Mouse (Mus musculus) embryonic facial prominence, embryonic 12.5 days (tissue): Measurements from ENCODE around the gene Sh3bp2. TPM values are rescaled to one million over a fixed set of nuclear protein-coding genes. Genes with fewer than 3 reads are reported as not detected.

Source experiments
- ATAC-seq: fragments of 200-750 bp; cut with Nextera tagmentation; 2 replicates; pipeline ENCODE4 v1.8.0; 2017; ENCODE audit not compliant: insufficient number of reproducible peaks, insufficient read depth, low FRiP score, low TSS enrichment
- H3K27ac ChIP-seq: fragments of 300-500 bp; sonication (generic); 2 replicates; pipeline ENCODE4 v1.5.1; 2016; ENCODE audit warnings: mild to moderate bottlenecking
- H3K27me3 ChIP-seq: fragments of 300-500 bp; sonication (generic); 2 replicates; pipeline ENCODE4 v1.6.1; 2016; ENCODE audit warnings: mild to moderate bottlenecking, moderate library complexity
- H3K36me3 ChIP-seq: fragments of 300-500 bp; sonication (generic); 2 replicates; pipeline ENCODE4 v1.6.1; 2016; ENCODE audit warnings: mild to moderate bottlenecking
- H3K4me1 ChIP-seq: fragments of 300-500 bp; sonication (generic); 2 replicates; pipeline ENCODE4 v1.6.1; 2016
- H3K4me2 ChIP-seq: fragments of 300-500 bp; sonication (generic); replicated peaks from 2 replicates; pipeline ENCODE4 v1.6.1; 2016; ENCODE audit warnings: mild to moderate bottlenecking, moderate library complexity
- H3K4me3 ChIP-seq: fragments of 300-500 bp; sonication (generic); 2 replicates; pipeline ENCODE4 v1.5.1; 2016; ENCODE audit warnings: mild to moderate bottlenecking
- H3K9ac ChIP-seq: fragments of 300-500 bp; sonication (generic); 2 replicates; pipeline ENCODE4 v1.6.1; 2016; ENCODE audit warnings: mild to moderate bottlenecking, moderate library complexity
- H3K9me3 ChIP-seq: fragments of 300-500 bp; sonication (generic); 2 replicates; pipeline ENCODE4 v1.6.1; 2016; ENCODE audit warnings: mild to moderate bottlenecking, moderate library complexity
- WGBS: fragments of 180-500 bp; shearing (Covaris S2); methylation state at CpG from one replicate; pipeline ENCODE4 v1.1.7; 2016; 5-methylcytosine and 5-hydroxymethylcytosine counted together
- polyA plus RNA-seq: library from polyadenylated mRNA; unstranded; fragments of >200 nt; fragmentation: Nextera tagmentation; extraction: Ambion mirVana; gene quantifications from 2 replicates; pipeline ENCODE4 v1.2.1, GENCODE M21; 2016

Gene Sh3bp2
- polyA plus RNA-seq, 1 experiment from 2014 or later = 12.9 TPM

DNA sequence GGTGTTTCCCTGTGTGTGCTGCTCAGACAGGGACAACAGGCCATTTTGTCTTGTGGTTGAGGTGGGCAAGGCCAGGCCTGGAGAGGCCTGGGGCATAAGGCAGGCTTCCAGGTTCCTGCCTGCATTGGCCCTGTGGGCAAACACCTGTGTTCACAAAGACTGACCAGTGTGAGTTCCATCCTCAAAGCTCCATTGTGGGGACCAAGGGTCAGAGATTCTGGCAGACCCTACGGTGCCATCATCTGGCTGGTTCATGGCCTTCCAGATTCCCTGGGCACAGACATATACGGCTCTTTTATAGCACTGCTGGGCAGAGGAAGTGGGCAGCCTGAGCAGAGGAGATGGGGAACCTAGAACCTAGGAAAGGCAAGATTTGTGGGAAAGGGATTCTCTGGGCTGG lies 1.7 kb downstream of the Sh3bp2 start:
- 90% methylated on average over 2 of the region's 2 CpGs for WGBS
- no peak overlapping the region for H3K9ac ChIP-seq
- no peak overlapping the region for H3K4me2 ChIP-seq
- ATAC-seq = no peak
- no peak overlapping the region for H3K4me3 ChIP-seq
- 0 out of 2 replicates have a peak, but pooled peaks cover 8% of the 10 kb centered on the region for H3K27me3 ChIP-seq
- H3K4me1 ChIP-seq = no peaks in the 10 kb centered on the region
- no peaks in the 10 kb centered on the region for H3K36me3 ChIP-seq
- H3K9me3 ChIP-seq = no peaks in the 10 kb centered on the region
- H3K27ac ChIP-seq = no peak overlapping the region

DNA sequence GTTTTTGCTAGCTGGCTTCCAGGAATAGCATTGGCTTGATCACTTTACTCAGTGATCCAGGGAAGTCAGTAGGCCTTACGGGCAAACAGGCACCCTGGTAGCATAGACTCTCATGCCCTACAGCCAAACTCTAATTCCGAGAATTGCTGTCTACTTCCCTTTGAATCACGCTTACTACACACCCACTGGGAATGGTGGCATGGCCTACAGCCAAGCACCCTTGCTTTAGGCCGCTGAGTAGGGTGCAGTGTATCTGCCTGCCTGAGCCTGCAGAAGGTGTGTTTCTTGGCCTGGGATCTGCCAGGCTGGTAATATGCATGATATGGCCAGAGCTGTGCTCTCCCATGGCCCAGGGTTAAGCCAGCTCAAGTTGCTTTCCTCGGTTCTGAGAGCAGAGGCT lies 3.1 kb downstream of the Sh3bp2 start:
- Histone ChIP-seq H3K27ac (no peak overlapping the region), H3K4me1 (no peaks in the 10 kb centered on the region), H3K9ac (no peak overlapping the region), H3K4me2 (no peak overlapping the region), H3K4me3 (no peak overlapping the region), H3K27me3 (0 out of 2 replicates have a peak, but pooled peaks cover 8% of the 10 kb centered on the region), H3K36me3 (no peaks in the 10 kb centered on the region), H3K9me3 (no peaks in the 10 kb centered on the region)
- ATAC-seq = no peak
- WGBS = 77% methylated on average over 5 of the region's 5 CpGs

- WGBS = 74% methylated on average over 5 of the region's 5 CpGs
- Histone ChIP-seq H3K27me3 (no peaks in the 10 kb centered on the region), H3K4me1 (no peaks in the 10 kb centered on the region), H3K9me3 (no peaks in the 10 kb centered on the region), H3K4me3 (no peak overlapping the region), H3K4me2 (no peak overlapping the region), H3K9ac (no peak overlapping the region), H3K36me3 (no peaks in the 10 kb centered on the region), H3K27ac (no peak overlapping the region)
- ATAC-seq = no peak
Observed at GRCm38 (mm10) chr5:34530116-34530515, 4.5 kb downstream of the Sh3bp2 start.

DNA sequence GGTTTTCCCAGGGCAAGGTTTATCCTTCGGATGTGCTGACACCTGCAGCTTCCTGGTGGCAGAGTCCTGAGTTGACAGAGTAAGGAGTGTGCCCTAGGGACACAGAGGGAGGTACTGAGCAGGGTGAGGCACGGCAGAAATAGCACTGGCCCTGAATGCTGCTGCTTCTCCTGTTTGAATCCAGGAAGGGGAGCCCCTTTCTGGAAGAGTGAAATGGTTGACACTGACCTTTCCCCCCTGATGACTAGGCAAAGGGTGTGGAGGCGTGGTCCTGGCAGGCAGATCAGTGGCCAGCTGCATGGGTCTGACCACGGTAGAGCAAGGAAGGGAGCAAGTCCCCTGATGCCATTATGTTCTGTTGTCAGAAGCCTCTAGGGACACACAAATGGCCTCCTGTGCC lies 5.0 kb downstream of the Sh3bp2 start:
- H3K4me2 ChIP-seq = no peak overlapping the region
- H3K9me3 ChIP-seq = no peaks in the 10 kb centered on the region
- no peak for ATAC-seq
- no peak overlapping the region for H3K9ac ChIP-seq
- no peaks in the 10 kb centered on the region for H3K4me1 ChIP-seq
- no peaks in the 10 kb centered on the region for H3K36me3 ChIP-seq
- no peaks in the 10 kb centered on the region for H3K27me3 ChIP-seq
- no peak overlapping the region for H3K4me3 ChIP-seq
- H3K27ac ChIP-seq = no peak overlapping the region
- WGBS = 53% methylated on average over 4 of the region's 4 CpGs

DNA sequence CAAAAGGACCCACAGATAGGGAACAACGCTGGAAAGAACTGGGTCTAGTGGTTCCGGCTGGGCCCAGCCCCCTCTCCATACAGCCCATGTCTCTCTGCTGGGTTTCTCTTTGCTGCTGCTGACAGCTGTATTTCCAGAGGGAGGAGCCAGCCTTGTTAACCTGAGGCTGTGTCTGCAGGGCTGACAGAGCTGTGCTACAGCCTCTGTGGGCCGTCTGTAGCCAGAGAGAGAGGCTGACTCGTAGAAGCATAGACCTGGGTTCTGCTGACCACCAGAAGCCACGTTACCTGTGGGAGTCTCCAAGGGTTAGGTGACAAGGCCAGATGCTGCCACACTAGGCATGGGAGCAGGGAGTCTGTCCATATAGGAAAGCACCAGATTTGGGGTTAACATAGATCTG lies 7.4 kb downstream of the Sh3bp2 start:
- Histone ChIP-seq H3K4me1 (no peaks in the 10 kb centered on the region), H3K4me2 (no peak overlapping the region), H3K27ac (no peak overlapping the region), H3K27me3 (no peaks in the 10 kb centered on the region), H3K9me3 (no peaks in the 10 kb centered on the region), H3K36me3 (no peaks in the 10 kb centered on the region), H3K9ac (no peak overlapping the region), H3K4me3 (no peak overlapping the region)
- WGBS = 72% methylated on average over 5 of the region's 5 CpGs
- ATAC-seq = no peak

- H3K4me3 ChIP-seq = no peak overlapping the region
- no peak overlapping the region for H3K27ac ChIP-seq
- 54% methylated on average over 3 of the region's 3 CpGs for WGBS
- no peaks in the 10 kb centered on the region for H3K36me3 ChIP-seq
- no peaks in the 10 kb centered on the region for H3K9me3 ChIP-seq
- no peaks in the 10 kb centered on the region for H3K4me1 ChIP-seq
- no peak overlapping the region for H3K9ac ChIP-seq
- no peaks in the 10 kb centered on the region for H3K27me3 ChIP-seq
- no peak overlapping the region for H3K4me2 ChIP-seq
- ATAC-seq = no peak
Observed at GRCm38 (mm10) chr5:34533820-34534219, 8.2 kb downstream of the Sh3bp2 start.

- Histone ChIP-seq H3K4me3 (no peak overlapping the region), H3K9me3 (no peaks in the 10 kb centered on the region), H3K27ac (no peak overlapping the region), H3K4me2 (no peak overlapping the region), H3K27me3 (no peaks in the 10 kb centered on the region), H3K4me1 (no peaks in the 10 kb centered on the region), H3K9ac (no peak overlapping the region), H3K36me3 (no peaks in the 10 kb centered on the region)
- no peak for ATAC-seq
- 79% methylated on average over 5 of the region's 5 CpGs for WGBS
Observed at GRCm38 (mm10) chr5:34534776-34535581, 9.3 kb downstream of the Sh3bp2 start.

DNA sequence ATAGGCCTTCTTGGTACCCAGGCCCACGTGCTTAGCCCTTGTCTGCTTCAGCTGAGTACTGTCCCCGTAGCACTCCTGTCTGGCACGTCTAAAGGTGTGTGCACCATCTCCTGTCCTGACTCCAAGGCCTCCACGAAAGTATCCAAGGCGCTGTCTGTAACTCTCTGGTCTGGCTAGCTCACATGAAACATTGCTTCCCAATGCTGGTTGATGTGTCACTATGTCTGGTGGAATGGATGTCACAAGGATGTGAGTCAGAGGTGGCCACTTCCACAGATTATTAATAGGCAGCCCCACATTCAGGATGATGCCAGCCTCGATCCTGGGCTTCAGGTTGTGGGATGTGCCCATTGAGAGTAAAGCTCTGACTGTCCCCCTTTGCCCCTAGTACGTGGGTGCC lies 10.2 kb downstream of the Sh3bp2 start:
- no peak overlapping the region for H3K9ac ChIP-seq
- H3K4me1 ChIP-seq = no peaks in the 10 kb centered on the region
- no peak overlapping the region for H3K27ac ChIP-seq
- no peaks in the 10 kb centered on the region for H3K9me3 ChIP-seq
- H3K4me2 ChIP-seq = no peak overlapping the region
- 79% methylated on average over 7 of the region's 7 CpGs for WGBS
- H3K36me3 ChIP-seq = no peaks in the 10 kb centered on the region
- no peak for ATAC-seq
- no peaks in the 10 kb centered on the region for H3K27me3 ChIP-seq
- H3K4me3 ChIP-seq = no peak overlapping the region

DNA sequence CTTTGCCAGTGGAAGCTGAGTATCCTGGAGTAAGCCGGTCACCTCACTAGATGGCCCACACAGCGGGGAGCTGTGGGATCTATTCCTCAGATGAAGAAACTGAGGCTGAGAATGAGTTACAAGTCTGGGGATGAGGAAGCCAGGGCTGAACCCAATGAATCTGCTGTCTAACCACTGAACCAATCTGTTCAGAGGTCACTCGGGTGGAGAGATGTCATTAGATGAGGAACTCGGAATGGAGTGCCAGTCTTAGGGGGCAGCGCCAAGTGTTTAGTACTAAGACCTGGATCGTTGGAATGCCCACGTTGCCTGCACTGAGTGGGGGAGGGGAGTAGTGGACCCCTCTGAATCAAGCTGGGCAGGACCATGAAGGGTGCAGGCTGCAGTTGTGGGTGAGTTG lies 12.4 kb downstream of the Sh3bp2 start:
- H3K9ac ChIP-seq = no peak overlapping the region
- no peaks in the 10 kb centered on the region for H3K4me1 ChIP-seq
- no peaks in the 10 kb centered on the region for H3K36me3 ChIP-seq
- H3K27me3 ChIP-seq = no peaks in the 10 kb centered on the region
- 81% methylated on average over 7 of the region's 7 CpGs for WGBS
- ATAC-seq = no peak
- no peak overlapping the region for H3K27ac ChIP-seq
- no peaks in the 10 kb centered on the region for H3K9me3 ChIP-seq
- H3K4me3 ChIP-seq = no peak overlapping the region
- no peak overlapping the region for H3K4me2 ChIP-seq

- H3K27me3 ChIP-seq = no peaks in the 10 kb centered on the region
- H3K4me3 ChIP-seq = no peak overlapping the region
- no peaks in the 10 kb centered on the region for H3K36me3 ChIP-seq
- H3K4me2 ChIP-seq = no peak overlapping the region
- H3K4me1 ChIP-seq = no peaks in the 10 kb centered on the region
- no peaks in the 10 kb centered on the region for H3K9me3 ChIP-seq
- WGBS = 35% methylated on average over 5 of the region's 5 CpGs
- H3K9ac ChIP-seq = no peak overlapping the region
- no peak for ATAC-seq
- no peak overlapping the region for H3K27ac ChIP-seq
Observed at GRCm38 (mm10) chr5:34538527-34538926, 12.9 kb downstream of the Sh3bp2 start.

GRCm38 (mm10) chr5:34539121-34539520 lies 13.5 kb downstream of the Sh3bp2 start:
- H3K9ac ChIP-seq = no peak overlapping the region
- no peak overlapping the region for H3K4me3 ChIP-seq
- 86% methylated on average over 2 of the region's 2 CpGs for WGBS
- no peak overlapping the region for H3K27ac ChIP-seq
- H3K4me2 ChIP-seq = no peak overlapping the region
- no peak for ATAC-seq
- H3K9me3 ChIP-seq = no peaks in the 10 kb centered on the region
- no peaks in the 10 kb centered on the region for H3K36me3 ChIP-seq
- no peaks in the 10 kb centered on the region for H3K27me3 ChIP-seq
- no peaks in the 10 kb centered on the region for H3K4me1 ChIP-seq

DNA sequence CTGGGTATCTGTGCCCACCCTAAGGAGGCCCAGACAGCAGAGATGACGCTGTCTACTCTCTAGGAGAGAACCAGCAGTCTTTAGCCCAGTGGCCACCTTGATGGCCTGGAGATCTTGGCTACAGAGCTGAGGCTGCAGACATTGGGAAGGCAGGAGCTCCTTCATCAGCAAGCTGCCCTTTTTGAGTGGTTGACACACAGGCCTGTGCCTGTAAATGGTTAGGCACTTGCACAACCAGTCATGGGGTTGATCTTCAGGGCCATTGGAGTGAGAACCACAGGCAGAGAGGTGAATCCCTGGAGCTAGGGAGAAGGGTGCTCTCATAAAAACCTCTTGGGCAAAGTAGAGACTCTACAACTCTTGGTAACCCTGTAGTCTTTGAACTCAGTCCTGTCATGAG lies 16.5 kb downstream of the Sh3bp2 start:
- H3K27ac ChIP-seq = no peak overlapping the region
- no peaks in the 10 kb centered on the region for H3K4me1 ChIP-seq
- no peak overlapping the region for H3K9ac ChIP-seq
- H3K4me3 ChIP-seq = no peak overlapping the region
- no peak for ATAC-seq
- H3K27me3 ChIP-seq = no peaks in the 10 kb centered on the region
- 48% methylated on average over 1 of the region's 1 CpGs for WGBS
- H3K4me2 ChIP-seq = no peak overlapping the region
- no peaks in the 10 kb centered on the region for H3K9me3 ChIP-seq
- H3K36me3 ChIP-seq = no peaks in the 10 kb centered on the region
